Mouse (Mus musculus) kidney, embryonic 14.5 days (tissue): ENCODE measurements at regions not wholly inside any gene's neighbourhood (a gene's known extent, or its start where the extent isn't known, plus 50 kb on each side); places are given as distances from the start of the nearest gene placed in this dataset.

Experiments used
- ATAC-seq: fragments of 200-750 bp; cut with Nextera tagmentation; 2 replicates; pipeline ENCODE4 v1.8.0; 2017; ENCODE audit warnings: moderate number of reproducible peaks, mild to moderate bottlenecking, moderate TSS enrichment, moderate library complexity; ENCODE audit not compliant: low FRiP score, low TSS enrichment
- H3K27ac ChIP-seq: fragments of 300-500 bp; sonication (generic); 2 replicates; pipeline ENCODE4 v1.5.1; 2014; ENCODE audit warnings: low read depth, mild to moderate bottlenecking, low read length, moderate library complexity, mixed read lengths
- H3K27me3 ChIP-seq: fragments of 300-500 bp; sonication (generic); 2 replicates; pipeline ENCODE4 v1.6.1; 2014; ENCODE audit warnings: mild to moderate bottlenecking, low read length; ENCODE audit not compliant: control insufficient read depth, insufficient read depth
- H3K36me3 ChIP-seq: fragments of 300-500 bp; sonication (generic); 2 replicates; pipeline ENCODE4 v1.6.1; 2014; ENCODE audit warnings: low read length, mixed read lengths; ENCODE audit not compliant: control insufficient read depth, insufficient read depth
- H3K4me1 ChIP-seq: fragments of 300-500 bp; sonication (generic); 2 replicates; pipeline ENCODE4 v1.6.1; 2014; ENCODE audit warnings: low read length, mixed read lengths; ENCODE audit not compliant: control insufficient read depth, insufficient read depth
- H3K4me2 ChIP-seq: fragments of 300-500 bp; sonication (generic); replicated peaks from 2 replicates; pipeline ENCODE4 v1.6.1; 2014; ENCODE audit warnings: low read depth, mild to moderate bottlenecking, low read length
- H3K4me3 ChIP-seq: fragments of 300-500 bp; sonication (generic); 2 replicates; pipeline ENCODE4 v1.5.1; 2014; ENCODE audit warnings: mild to moderate bottlenecking, low read length
- H3K9ac ChIP-seq: fragments of 300-500 bp; sonication (generic); 2 replicates; pipeline ENCODE4 v1.6.1; 2014; ENCODE audit warnings: low read depth, mild to moderate bottlenecking, low read length, moderate library complexity
- H3K9me3 ChIP-seq: fragments of 300-500 bp; sonication (generic); 2 replicates; pipeline ENCODE4 v1.6.1; 2016; ENCODE audit warnings: low read length; ENCODE audit not compliant: control insufficient read depth
- WGBS: fragments of 180-500 bp; shearing (Covaris S2); extraction: QIAGEN DNeasy Blood & Tissue Kit; methylation state at CpG from one replicate; pipeline ENCODE4 v1.1.7; 2014; 5-methylcytosine and 5-hydroxymethylcytosine counted together

DNA sequence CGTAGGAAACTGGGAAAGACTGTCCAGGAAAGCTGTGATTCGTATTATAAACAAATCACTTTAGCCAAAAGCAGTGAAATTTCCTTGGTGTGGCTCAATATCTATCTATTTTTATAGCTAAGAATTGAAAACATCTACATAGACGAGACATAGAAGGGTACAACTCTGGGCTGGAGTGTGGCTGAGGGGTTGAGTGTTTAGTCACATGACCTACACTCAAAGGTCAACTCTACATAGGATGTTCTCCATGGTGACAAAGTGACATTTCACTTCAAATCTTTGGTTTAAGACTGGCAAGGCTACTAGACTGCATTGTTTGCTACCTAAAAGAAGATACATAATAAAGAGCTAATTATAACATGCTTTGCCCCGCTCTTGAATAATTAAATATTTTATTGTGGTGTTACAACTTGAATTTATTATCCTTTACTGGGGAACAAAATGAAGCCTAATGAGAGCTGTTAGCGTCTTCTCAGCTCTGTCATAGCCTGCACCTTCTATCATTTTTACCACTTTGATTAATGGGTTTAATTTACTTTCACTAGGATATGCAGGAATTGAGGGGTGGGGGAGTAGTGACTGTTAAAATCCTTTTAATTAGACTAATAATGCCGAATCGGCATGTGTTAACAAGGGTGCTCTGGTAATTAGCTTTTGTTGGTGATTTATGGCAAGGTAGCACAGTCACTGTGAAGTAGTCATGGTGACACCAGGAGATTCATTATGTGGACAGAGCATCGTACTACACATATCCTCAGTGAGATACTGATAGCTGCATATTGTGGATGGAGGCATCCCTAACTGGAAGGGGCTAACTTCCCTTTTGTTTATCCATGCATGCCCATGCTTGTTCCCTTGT, 57.7 kb upstream of the Gm10234 start:
- Histone ChIP-seq H3K36me3 (no peaks in the 10 kb centered on the region), H3K9me3 (no peaks in the 10 kb centered on the region), H3K4me1 (no peaks in the 10 kb centered on the region), H3K27ac (no peak overlapping the region), H3K27me3 (no peaks in the 10 kb centered on the region; the same call in 1 of the 2 replicates), H3K4me2 (no peak overlapping the region), H3K9ac (no peak overlapping the region), H3K4me3 (no peak overlapping the region)
- ATAC-seq = no peak
- WGBS = 58% methylated on average over 8 of the region's 8 CpGs

DNA sequence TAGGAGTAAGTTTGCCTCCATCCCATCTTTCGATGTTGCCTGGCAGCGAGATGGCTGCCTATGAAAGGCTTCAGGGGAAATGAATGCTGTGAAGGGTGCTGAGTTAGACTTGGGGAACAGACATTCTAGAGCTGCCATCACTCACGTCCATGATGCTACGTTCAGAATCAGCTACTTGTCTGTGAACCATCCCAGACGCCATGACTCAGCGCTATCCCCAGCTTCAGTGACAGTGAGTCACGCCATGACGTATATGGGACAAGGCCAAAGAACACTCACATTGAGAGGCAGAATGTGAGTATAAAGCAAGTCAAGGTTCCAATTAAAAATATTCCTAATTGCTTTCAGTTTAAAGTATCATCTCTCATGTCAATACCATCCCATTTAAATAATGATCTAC, 52.4 kb upstream of the Gm10234 start:
- no peak overlapping the region for H3K27ac ChIP-seq
- H3K4me2 ChIP-seq = no peak overlapping the region
- H3K4me1 ChIP-seq = no peaks in the 10 kb centered on the region
- WGBS = 91% methylated on average over 8 of the region's 8 CpGs
- no peaks in the 10 kb centered on the region; the same call in 1 of the 2 replicates for H3K27me3 ChIP-seq
- ATAC-seq = no peak
- no peak overlapping the region for H3K4me3 ChIP-seq
- no peaks in the 10 kb centered on the region for H3K9me3 ChIP-seq
- no peaks in the 10 kb centered on the region for H3K36me3 ChIP-seq
- H3K9ac ChIP-seq = no peak overlapping the region
